Mouse (Mus musculus): ENCODE measurements at regions not wholly inside any gene's neighbourhood (a gene's known extent, or its start where the extent isn't known, plus 50 kb on each side); places are given as distances from the start of the nearest gene placed in this dataset.

DNA sequence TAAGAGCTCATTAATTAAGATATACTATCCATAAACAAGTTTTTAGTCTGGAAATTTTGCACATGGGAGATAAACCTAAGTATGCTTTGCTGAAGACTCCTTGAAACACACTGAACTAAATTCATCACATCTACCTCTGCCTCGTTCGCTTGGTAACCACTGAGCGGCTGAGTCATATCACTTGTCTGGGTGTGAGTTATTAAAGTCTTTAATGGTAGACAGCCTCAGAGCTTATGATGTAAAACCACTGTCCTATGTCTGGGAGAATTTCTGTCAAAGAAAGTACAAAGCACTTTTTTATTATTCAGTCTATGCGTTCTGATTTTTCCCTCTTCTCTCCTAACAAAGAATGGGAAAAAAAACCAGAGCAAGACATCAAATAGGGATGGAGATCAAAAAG lies 207.3 kb downstream of the Arl4a start:
- Histone ChIP-seq H3K4me3 (no peak overlapping the region), H3K27ac (no peak overlapping the region)
- intact Hi-C loops (cut with DNase I), result no loop called here
- DNase-seq (ENCODE audit: extremely low spot score in 1 of 2, low spot score in 2 of 2), result no peak
- no peak for TF ChIP-seq CTCF (IDR thresholded peaks at IDR 0.05)

- Histone ChIP-seq H3K27ac (no peak overlapping the region), H3K4me3 (no peak overlapping the region)
- TF ChIP-seq CTCF (IDR thresholded peaks at IDR 0.05), result no peak
- DNase-seq (ENCODE audit: extremely low spot score in 1 of 2, low spot score in 2 of 2), result no peak
- intact Hi-C loops (cut with DNase I), result no loop called here
Measured at GRCm38 (mm10) chr12:39822671-39823070, 215.2 kb downstream of the Arl4a start.

GRCm38 (mm10) chr12:39801536-39801935 lies 236.3 kb downstream of the Arl4a start:
- Histone ChIP-seq H3K4me3 (no peak overlapping the region), H3K27ac (no peak overlapping the region)
- no peak for DNase-seq (ENCODE audit: extremely low spot score in 1 of 2, low spot score in 2 of 2)
- no peak for TF ChIP-seq CTCF (IDR thresholded peaks at IDR 0.05)
- intact Hi-C loops (cut with DNase I), result no loop called here

DNA sequence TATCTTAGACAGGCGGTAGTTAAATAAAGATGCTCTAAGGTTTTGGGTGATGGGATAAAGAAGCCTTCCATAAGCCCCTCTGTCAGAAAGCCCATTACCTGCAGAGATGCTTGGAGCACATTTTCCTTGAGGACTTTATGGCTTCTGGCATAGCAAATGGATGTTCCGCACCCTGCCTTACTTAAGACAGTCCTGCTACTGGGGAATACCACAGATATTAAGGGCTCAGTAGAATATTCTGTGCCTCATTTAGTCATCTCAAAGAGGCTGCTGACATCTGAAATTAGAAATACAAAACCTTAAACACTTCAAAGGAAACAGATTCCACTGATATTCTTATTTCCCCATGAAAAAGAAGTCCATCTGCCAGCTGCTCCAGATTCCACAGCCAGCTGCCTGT lies 240.0 kb downstream of the Arl4a start:
- Histone ChIP-seq H3K27ac (no peak overlapping the region), H3K4me3 (no peak overlapping the region)
- no peak for TF ChIP-seq CTCF (IDR thresholded peaks at IDR 0.05)
- no peak for DNase-seq (ENCODE audit: extremely low spot score in 1 of 2, low spot score in 2 of 2)
- intact Hi-C loops (cut with DNase I), result no loop called here

- no peak overlapping the region for H3K27ac ChIP-seq
- H3K4me3 ChIP-seq, result no peak overlapping the region
- no peak for DNase-seq (ENCODE audit: extremely low spot score in 1 of 2, low spot score in 2 of 2)
- intact Hi-C loops (cut with DNase I), result no loop called here
- no peak for TF ChIP-seq CTCF (IDR thresholded peaks at IDR 0.05)
Measured at GRCm38 (mm10) chr12:39796939-39797338, 240.9 kb downstream of the Arl4a start.

- H3K4me3 ChIP-seq, result no peak overlapping the region
- intact Hi-C loops (cut with DNase I), result no loop called here
- no peak for TF ChIP-seq CTCF (IDR thresholded peaks at IDR 0.05)
- H3K27ac ChIP-seq, result no peak overlapping the region
- DNase-seq (ENCODE audit: extremely low spot score in 1 of 2, low spot score in 2 of 2), result no peak
Measured at GRCm38 (mm10) chr12:39785026-39785425, 252.8 kb downstream of the Arl4a start.

GRCm38 (mm10) chr12:39784532-39784931 lies 253.3 kb downstream of the Arl4a start:
- intact Hi-C loops (cut with DNase I), result no loop called here
- no peak for DNase-seq (ENCODE audit: extremely low spot score in 1 of 2, low spot score in 2 of 2)
- H3K4me3 ChIP-seq, result no peak overlapping the region
- H3K27ac ChIP-seq, result no peak overlapping the region
- no peak for TF ChIP-seq CTCF (IDR thresholded peaks at IDR 0.05)

DNA sequence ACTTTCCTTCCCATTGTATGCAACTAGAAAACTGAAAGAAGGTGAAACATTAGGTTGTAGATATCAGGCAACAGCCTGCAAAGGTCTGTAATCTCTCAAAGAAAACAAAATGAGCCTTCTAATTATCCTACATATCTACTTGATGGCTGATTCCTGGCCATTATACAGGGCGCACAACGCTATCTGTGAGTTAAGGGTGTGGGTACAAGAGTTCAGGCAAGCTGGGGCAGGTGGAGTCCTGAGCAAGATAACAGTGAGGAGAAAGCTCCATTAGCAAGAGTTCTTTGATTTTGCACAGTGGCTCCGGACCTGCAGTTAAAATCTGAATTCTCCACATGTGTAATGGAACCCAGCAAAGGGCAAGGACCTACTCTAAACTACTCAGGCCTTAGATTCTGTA lies 261.7 kb downstream of the Arl4a start:
- no peak for TF ChIP-seq CTCF (IDR thresholded peaks at IDR 0.05)
- Histone ChIP-seq H3K4me3 (no peak overlapping the region), H3K27ac (no peak overlapping the region)
- DNase-seq (ENCODE audit: extremely low spot score in 1 of 2, low spot score in 2 of 2), result no peak
- intact Hi-C loops (cut with DNase I), result no loop called here

DNA sequence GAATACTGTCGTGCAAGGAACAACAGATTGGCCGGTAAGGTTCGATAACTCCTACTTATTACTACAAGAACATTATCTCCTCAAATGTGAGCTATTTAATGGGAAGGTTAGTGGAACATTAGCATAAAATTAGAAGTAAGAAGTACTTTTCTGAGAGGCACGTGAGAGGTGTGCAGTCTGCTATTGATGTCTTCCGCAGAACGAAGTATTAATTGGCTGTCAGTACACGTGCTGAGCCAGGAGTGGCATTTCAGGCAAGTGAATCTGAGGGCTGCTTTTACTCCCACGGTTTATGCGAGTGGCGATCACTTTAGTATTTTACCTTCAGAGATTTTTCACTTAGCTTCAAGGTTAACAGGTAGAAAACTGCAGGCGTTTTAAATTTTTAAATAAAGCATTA lies 270.8 kb downstream of the Arl4a start:
- no peak for TF ChIP-seq CTCF (IDR thresholded peaks at IDR 0.05)
- intact Hi-C loops (cut with DNase I), result no loop called here
- H3K27ac ChIP-seq, result no peak overlapping the region
- no peak for DNase-seq (ENCODE audit: extremely low spot score in 1 of 2, low spot score in 2 of 2)
- no peak overlapping the region for H3K4me3 ChIP-seq

DNA sequence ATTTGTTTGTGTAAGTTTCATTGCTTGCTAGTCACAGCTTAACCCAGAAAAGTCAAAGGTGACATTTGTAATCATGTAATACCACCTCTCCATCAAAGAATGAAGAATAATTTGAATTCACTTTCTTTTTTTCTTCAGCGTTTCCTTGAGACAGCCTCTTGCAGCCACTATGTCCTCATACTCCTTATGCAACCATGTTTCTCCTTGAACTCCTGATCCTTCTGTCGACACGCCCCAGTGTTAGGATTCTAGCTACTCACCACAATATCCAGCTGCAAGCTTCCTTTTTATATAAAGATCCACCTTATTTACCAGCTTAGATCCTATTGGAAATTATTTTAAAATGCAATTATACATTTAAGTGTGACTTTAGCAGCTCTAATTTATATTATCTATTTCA lies 274.3 kb downstream of the Arl4a start:
- Histone ChIP-seq H3K4me3 (no peak overlapping the region), H3K27ac (no peak overlapping the region)
- no peak for TF ChIP-seq CTCF (IDR thresholded peaks at IDR 0.05)
- intact Hi-C loops (cut with DNase I), result no loop called here
- DNase-seq (ENCODE audit: extremely low spot score in 1 of 2, low spot score in 2 of 2), result no peak

- intact Hi-C loops (cut with DNase I), result no loop called here
- no peak for DNase-seq (ENCODE audit: extremely low spot score in 1 of 2, low spot score in 2 of 2)
Measured at GRCm38 (mm10) chr12:39761946-39762345, 275.9 kb downstream of the Arl4a start.

DNA sequence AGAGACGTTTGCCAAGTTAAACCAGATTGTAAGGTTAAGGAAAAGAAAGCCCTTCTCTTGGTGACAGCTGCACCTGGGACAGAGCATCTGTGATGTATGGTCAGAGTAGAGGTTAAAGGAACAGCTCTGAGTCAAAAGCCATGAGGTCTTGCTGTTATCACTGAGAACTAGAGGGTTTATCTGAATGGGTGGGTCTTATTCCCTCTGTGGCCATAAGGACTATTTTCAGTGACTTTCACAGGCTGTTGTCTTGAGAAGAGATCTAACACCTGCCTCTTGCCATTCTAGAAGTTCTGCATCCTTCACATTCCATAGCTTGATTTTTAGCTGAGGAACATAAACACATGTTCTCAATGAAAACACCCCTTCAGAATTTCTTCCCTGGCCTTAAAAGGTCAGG lies 276.5 kb downstream of the Arl4a start:
- intact Hi-C loops (cut with DNase I), result no loop called here
- no peak overlapping the region for H3K4me3 ChIP-seq
- no peak for DNase-seq (ENCODE audit: extremely low spot score in 1 of 2, low spot score in 2 of 2)
- TF ChIP-seq CTCF (IDR thresholded peaks at IDR 0.05), result no peak
- no peak overlapping the region for H3K27ac ChIP-seq

More at GRCm38 (mm10) chr12:39761946-39762345, 275.9 kb downstream of the Arl4a start:
- no peak for TF ChIP-seq CTCF (IDR thresholded peaks at IDR 0.05)
- Histone ChIP-seq H3K4me3 (no peak overlapping the region), H3K27ac (no peak overlapping the region)

GRCm38 (mm10) chr12:39757975-39758374 lies 279.9 kb downstream of the Arl4a start:
- no peak for TF ChIP-seq CTCF (IDR thresholded peaks at IDR 0.05)
- DNase-seq (ENCODE audit: extremely low spot score in 1 of 2, low spot score in 2 of 2), result no peak
- intact Hi-C loops (cut with DNase I), result no loop called here
- Histone ChIP-seq H3K27ac (no peak overlapping the region), H3K4me3 (no peak overlapping the region)

- no peak for TF ChIP-seq CTCF (IDR thresholded peaks at IDR 0.05)
- no peak for DNase-seq (ENCODE audit: extremely low spot score in 1 of 2, low spot score in 2 of 2)
- no peak overlapping the region for H3K27ac ChIP-seq
- intact Hi-C loops (cut with DNase I), result no loop called here
- no peak overlapping the region for H3K4me3 ChIP-seq
Measured at GRCm38 (mm10) chr12:39751850-39752249, 286.0 kb downstream of the Arl4a start.

Data from left cerebral cortex, adult 2 months (tissue).